Mouse (Mus musculus): ENCODE measurements around the gene H2-Q6. TPM values are rescaled to one million over a fixed set of nuclear protein-coding genes. Genes with fewer than 3 reads are reported as not detected.
A peak's percentile ranks its signal among the peaks of the same experiment; 100 is the strongest.
"Not testable (repeated sequence)": the region's sequence is repeated elsewhere in the genome, so short reads cannot be mapped to it uniquely, and the experiment has no call there.

H2-Q6 gene
- total and polyA plus RNA-seq, 2 experiments from 2014 or later, result 0.26 to 1.8 TPM

- ATAC-seq (ENCODE audit: insufficient read depth, low read depth) (peak; percentile 91), DNase-seq (ENCODE audit: low spot score) (peak; percentile 81)
- Histone ChIP-seq H3K4me2 (ENCODE audit: low read depth, low read length) (peak within 1 kb of the TSS; percentile 66), H3K27me3 (ENCODE audit: control insufficient read depth, insufficient read depth, low read length) (peaks cover 16% of the 10 kb centered on the region), H3K4me3 (ENCODE audit: low read depth, low read length) (peak within 1 kb of the TSS; percentile 47)
- not testable (repeated sequence) for H3K4me1 ChIP-seq (ENCODE audit: control insufficient read depth, insufficient read depth); H3K9me3 ChIP-seq (replicated peaks; ENCODE audit: control insufficient read depth, low read length); H3K36me3 ChIP-seq (replicated peaks; ENCODE audit: control insufficient read depth, insufficient read depth, low read length); H3K9ac ChIP-seq (replicated peaks; ENCODE audit: low read depth, low read length); H3K27ac ChIP-seq (ENCODE audit: low read depth)
- WGBS, result 5% methylated on average over 18 of the region's 18 CpGs
Measured at GRCm38 (mm10) chr17:35438885-35439284, 14.2 kb downstream of the H2-Q6 start, which contains the start of gene H2-Q7. TSS of gene H2-Q7 (plus strand) at chr17:35439155.

- Histone ChIP-seq H3K27me3 (ENCODE audit: control insufficient read depth, insufficient read depth, low read length) (peaks cover 16% of the 10 kb centered on the region), H3K4me2 (ENCODE audit: low read depth, low read length) (peak overlapping the region; percentile 66), H3K4me3 (ENCODE audit: low read depth, low read length) (peak overlapping the region; percentile 47)
- not testable (repeated sequence) for H3K9ac ChIP-seq (replicated peaks; ENCODE audit: low read depth, low read length); H3K9me3 ChIP-seq (replicated peaks; ENCODE audit: control insufficient read depth, low read length); DNase-seq (ENCODE audit: low spot score); H3K27ac ChIP-seq (ENCODE audit: low read depth); H3K36me3 ChIP-seq (replicated peaks; ENCODE audit: control insufficient read depth, insufficient read depth, low read length); H3K4me1 ChIP-seq (ENCODE audit: control insufficient read depth, insufficient read depth)
- peak; percentile 35 for ATAC-seq (ENCODE audit: insufficient read depth, low read depth)
- WGBS, result 2% methylated on average over 39 of the region's 48 CpGs
Measured at GRCm38 (mm10) chr17:35439295-35439747, 14.7 kb downstream of the H2-Q6 start.

- not testable (repeated sequence) for H3K9me3 ChIP-seq (replicated peaks; ENCODE audit: control insufficient read depth, low read length); H3K4me2 ChIP-seq (ENCODE audit: low read depth, low read length); H3K27ac ChIP-seq (ENCODE audit: low read depth); DNase-seq (ENCODE audit: low spot score); H3K9ac ChIP-seq (replicated peaks; ENCODE audit: low read depth, low read length); H3K4me1 ChIP-seq (ENCODE audit: control insufficient read depth, insufficient read depth); H3K36me3 ChIP-seq (replicated peaks; ENCODE audit: control insufficient read depth, insufficient read depth, low read length); H3K4me3 ChIP-seq (ENCODE audit: low read depth, low read length); ATAC-seq (ENCODE audit: insufficient read depth, low read depth)
- 38% methylated on average over 24 of the region's 27 CpGs for WGBS
- peaks cover 16% of the 10 kb centered on the region for H3K27me3 ChIP-seq (ENCODE audit: control insufficient read depth, insufficient read depth, low read length)
Measured at GRCm38 (mm10) chr17:35439925-35440645, 15.4 kb downstream of the H2-Q6 start.

- not testable (repeated sequence) for H3K27ac ChIP-seq (ENCODE audit: low read depth); ATAC-seq (ENCODE audit: insufficient read depth, low read depth); DNase-seq (ENCODE audit: low spot score); H3K4me3 ChIP-seq (ENCODE audit: low read depth, low read length); H3K4me1 ChIP-seq (ENCODE audit: control insufficient read depth, insufficient read depth); H3K36me3 ChIP-seq (replicated peaks; ENCODE audit: control insufficient read depth, insufficient read depth, low read length); H3K9me3 ChIP-seq (replicated peaks; ENCODE audit: control insufficient read depth, low read length); H3K4me2 ChIP-seq (ENCODE audit: low read depth, low read length); H3K9ac ChIP-seq (replicated peaks; ENCODE audit: low read depth, low read length)
- peaks cover 16% of the 10 kb centered on the region for H3K27me3 ChIP-seq (ENCODE audit: control insufficient read depth, insufficient read depth, low read length)
- 85% methylated on average over 2 of the region's 2 CpGs for WGBS
Measured at GRCm38 (mm10) chr17:35442376-35442775, 17.7 kb downstream of the H2-Q6 start.

- not testable (repeated sequence) for H3K27ac ChIP-seq (ENCODE audit: low read depth); H3K27me3 ChIP-seq (ENCODE audit: control insufficient read depth, insufficient read depth, low read length); H3K9me3 ChIP-seq (replicated peaks; ENCODE audit: control insufficient read depth, low read length); DNase-seq (ENCODE audit: low spot score); ATAC-seq (ENCODE audit: insufficient read depth, low read depth); H3K4me3 ChIP-seq (ENCODE audit: low read depth, low read length); H3K36me3 ChIP-seq (replicated peaks; ENCODE audit: control insufficient read depth, insufficient read depth, low read length); H3K4me2 ChIP-seq (ENCODE audit: low read depth, low read length); H3K9ac ChIP-seq (replicated peaks; ENCODE audit: low read depth, low read length); H3K4me1 ChIP-seq (ENCODE audit: control insufficient read depth, insufficient read depth)
- WGBS, result 76% methylated on average over 2 of the region's 2 CpGs
Measured at GRCm38 (mm10) chr17:35444510-35444909, 19.9 kb downstream of the H2-Q6 start.

GRCm38 (mm10) chr17:35458247-35458646 is 33.6 kb downstream of the H2-Q6 start:
- not testable (repeated sequence) for H3K4me1 ChIP-seq (ENCODE audit: control insufficient read depth, insufficient read depth); H3K9ac ChIP-seq (replicated peaks; ENCODE audit: low read depth, low read length); ATAC-seq (ENCODE audit: insufficient read depth, low read depth); H3K36me3 ChIP-seq (replicated peaks; ENCODE audit: control insufficient read depth, insufficient read depth, low read length); DNase-seq (ENCODE audit: low spot score); H3K27ac ChIP-seq (ENCODE audit: low read depth); H3K4me3 ChIP-seq (ENCODE audit: low read depth, low read length); H3K4me2 ChIP-seq (ENCODE audit: low read depth, low read length); H3K9me3 ChIP-seq (replicated peaks; ENCODE audit: control insufficient read depth, low read length); H3K27me3 ChIP-seq (ENCODE audit: control insufficient read depth, insufficient read depth, low read length)
- WGBS, result no CpG with 5 or more reads among the region's 1 CpGs

- H3K4me3 ChIP-seq (ENCODE audit: low read depth, low read length); ATAC-seq (ENCODE audit: insufficient read depth, low read depth); H3K27me3 ChIP-seq (ENCODE audit: control insufficient read depth, insufficient read depth, low read length); H3K9ac ChIP-seq (replicated peaks; ENCODE audit: low read depth, low read length); H3K36me3 ChIP-seq (replicated peaks; ENCODE audit: control insufficient read depth, insufficient read depth, low read length); H3K4me2 ChIP-seq (ENCODE audit: low read depth, low read length); H3K9me3 ChIP-seq (replicated peaks; ENCODE audit: control insufficient read depth, low read length); H3K27ac ChIP-seq (ENCODE audit: low read depth); DNase-seq (ENCODE audit: low spot score); H3K4me1 ChIP-seq (ENCODE audit: control insufficient read depth, insufficient read depth): not testable (repeated sequence)
- 64% methylated on average over 3 of the region's 9 CpGs for WGBS
Measured at GRCm38 (mm10) chr17:35460513-35461341, 36.1 kb downstream of the H2-Q6 start.

All from heart, postnatal 0 days (tissue).